Mouse (Mus musculus) layer of hippocampus, adult 18-20 months (tissue): Measurements from ENCODE around the gene Cnn2. TPM values are rescaled to one million over a fixed set of nuclear protein-coding genes. Genes with fewer than 3 reads are reported as not detected.

ENCODE experiments used
- DNase-seq, 2 experiments: peaks; one replicate each; pipeline ENCODE4 v3.0.0; 2022; ENCODE audit warnings: low spot score in 2 of 2
- total RNA-seq, 2 experiments: library from RNA; stranded (reverse); gene quantifications; 2 replicates each; pipeline ENCODE4 v1.2.3; 2021

Gene Cnn2
- total RNA-seq, 2 experiments from 2014 or later: 3.6 to 5.2 TPM

DNA sequence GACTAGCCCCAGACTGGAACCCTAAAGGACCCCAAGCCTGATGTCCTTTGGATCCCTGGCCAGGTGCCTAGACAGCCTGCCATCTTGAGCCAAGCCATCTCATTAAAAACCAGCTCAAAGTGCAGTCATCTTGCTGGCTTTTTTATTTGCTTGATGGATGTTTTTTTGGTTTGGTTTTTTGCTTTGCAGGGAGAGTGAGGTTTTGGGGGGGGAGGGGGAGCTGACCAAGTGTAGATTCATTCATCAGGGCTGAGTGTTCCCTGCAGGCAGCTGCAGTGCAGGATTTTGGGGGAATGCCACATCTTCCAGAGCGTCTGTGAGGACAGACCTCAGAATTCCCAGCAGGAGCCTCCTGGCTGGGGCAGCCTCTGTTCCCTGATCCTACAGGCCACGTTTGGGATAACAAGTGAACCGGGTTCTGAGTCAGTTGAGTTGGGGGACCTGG is 19.2 kb upstream of the Cnn2 start:
- DNase-seq: no peak

- no peak for DNase-seq
These were observed 17.8 kb upstream of the Cnn2 start, which contains the start of gene Grin3b for GRCm38 (mm10) chr10:79970415-79971182. Gene Grin3b, plus strand, starts transcription at chr10:79970715.

DNA sequence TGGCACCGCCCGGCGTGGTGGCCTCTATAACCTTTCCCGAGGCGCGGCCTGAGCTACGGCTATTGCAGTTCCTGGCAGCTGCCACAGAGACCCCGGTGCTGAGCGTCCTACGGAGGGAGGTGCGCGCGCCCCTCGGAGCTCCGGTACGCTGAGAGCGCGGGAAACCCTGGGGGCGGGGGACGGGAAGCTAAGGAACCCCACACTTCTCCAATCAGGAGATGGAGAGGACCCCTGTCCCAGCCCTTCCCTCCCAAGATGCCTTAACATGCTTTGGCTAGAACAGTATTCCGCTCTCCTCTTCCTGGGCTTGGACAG is 17.2 kb upstream of the Cnn2 start:
- DNase-seq: no peak

GRCm38 (mm10) chr10:79972831-79973230 is 15.6 kb upstream of the Cnn2 start:
- DNase-seq: no peak

DNA sequence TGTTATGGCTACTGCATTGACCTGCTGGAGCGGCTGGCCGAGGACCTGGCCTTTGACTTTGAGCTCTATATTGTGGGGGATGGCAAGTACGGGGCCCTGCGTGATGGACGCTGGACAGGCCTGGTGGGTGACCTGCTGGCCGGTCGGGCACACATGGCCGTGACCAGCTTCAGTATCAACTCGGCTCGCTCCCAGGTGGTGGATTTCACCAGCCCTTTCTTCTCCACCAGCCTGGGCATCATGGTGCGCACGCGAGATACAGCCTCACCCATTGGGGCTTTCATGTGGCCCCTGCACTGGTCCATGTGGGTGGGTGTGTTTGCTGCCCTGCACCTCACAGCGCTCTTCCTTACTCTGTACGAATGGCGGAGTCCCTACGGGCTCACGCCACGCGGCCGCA is 14.3 kb upstream of the Cnn2 start:
- no peak for DNase-seq

GRCm38 (mm10) chr10:79974668-79975067 is 13.7 kb upstream of the Cnn2 start:
- DNase-seq: no peak

- no peak for DNase-seq
These were observed 12.2 kb upstream of the Cnn2 start for GRCm38 (mm10) chr10:79976071-79976721.

GRCm38 (mm10) chr10:79976722-79977107 is 11.7 kb upstream of the Cnn2 start:
- DNase-seq: no peak

- DNase-seq: no peak
These were observed 11.1 kb upstream of the Cnn2 start for GRCm38 (mm10) chr10:79977324-79977723.

DNA sequence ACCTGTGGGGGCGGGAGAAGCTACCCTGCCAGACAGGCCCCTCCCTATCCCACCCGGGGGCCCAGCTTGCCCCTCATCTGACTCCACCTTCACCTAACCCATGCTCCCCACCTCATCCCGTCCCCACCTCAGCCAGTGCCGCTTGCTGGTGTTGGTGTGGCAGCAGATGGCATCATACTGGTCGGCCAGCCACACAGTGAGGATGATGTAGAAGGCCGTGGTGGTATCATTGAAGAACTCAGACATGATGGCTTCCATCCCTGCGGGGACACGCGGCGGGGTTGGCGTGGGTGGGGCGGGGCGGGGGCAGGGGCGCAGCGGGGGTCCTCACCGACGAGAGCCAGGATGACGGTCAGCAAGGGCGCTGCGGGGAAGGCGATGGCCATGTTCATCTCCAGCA is 10.3 kb upstream of the Cnn2 start:
- DNase-seq: no peak

DNA sequence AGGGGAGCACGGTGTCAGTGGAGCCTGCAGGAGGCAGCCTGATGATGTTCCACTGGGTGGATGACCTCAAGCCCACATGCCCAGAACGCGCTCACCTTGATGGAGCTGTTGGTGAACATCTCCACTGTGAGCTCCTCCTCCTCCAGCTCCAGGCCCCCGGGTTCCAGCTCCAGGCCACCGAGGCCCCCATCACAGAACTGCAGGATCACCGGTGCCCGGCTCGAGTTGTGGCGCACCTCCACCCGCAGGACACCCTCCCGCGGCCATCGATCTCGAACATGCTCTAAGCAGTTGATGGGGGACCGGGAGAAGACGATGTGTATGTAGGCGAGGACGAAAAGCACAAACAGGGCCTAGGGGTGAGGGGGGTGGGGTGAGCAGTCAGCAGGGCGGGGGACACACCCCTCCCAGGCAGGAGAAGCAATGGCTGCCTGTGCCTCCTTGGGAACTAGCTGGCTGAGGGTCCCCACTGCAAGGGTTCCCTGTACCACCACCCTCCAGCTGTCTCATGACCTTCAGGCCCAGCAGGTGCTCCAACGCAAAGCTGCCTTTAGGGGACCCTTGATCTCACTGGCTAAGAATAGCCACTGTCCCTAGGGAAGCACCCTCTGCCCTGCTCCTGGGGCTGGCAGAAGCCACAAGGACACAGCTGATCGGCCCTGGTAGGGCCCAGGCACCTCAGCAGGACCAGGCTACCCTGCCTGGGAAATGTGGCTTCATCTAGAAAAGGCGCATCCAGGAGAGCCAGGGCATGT is 8.8 kb upstream of the Cnn2 start:
- DNase-seq: no peak

GRCm38 (mm10) chr10:79983205-79983604 is 5.2 kb upstream of the Cnn2 start:
- no peak for DNase-seq

GRCm38 (mm10) chr10:79983670-79984069 is 4.7 kb upstream of the Cnn2 start:
- DNase-seq: peak in 1 of 2 experiments; percentile 69

DNA sequence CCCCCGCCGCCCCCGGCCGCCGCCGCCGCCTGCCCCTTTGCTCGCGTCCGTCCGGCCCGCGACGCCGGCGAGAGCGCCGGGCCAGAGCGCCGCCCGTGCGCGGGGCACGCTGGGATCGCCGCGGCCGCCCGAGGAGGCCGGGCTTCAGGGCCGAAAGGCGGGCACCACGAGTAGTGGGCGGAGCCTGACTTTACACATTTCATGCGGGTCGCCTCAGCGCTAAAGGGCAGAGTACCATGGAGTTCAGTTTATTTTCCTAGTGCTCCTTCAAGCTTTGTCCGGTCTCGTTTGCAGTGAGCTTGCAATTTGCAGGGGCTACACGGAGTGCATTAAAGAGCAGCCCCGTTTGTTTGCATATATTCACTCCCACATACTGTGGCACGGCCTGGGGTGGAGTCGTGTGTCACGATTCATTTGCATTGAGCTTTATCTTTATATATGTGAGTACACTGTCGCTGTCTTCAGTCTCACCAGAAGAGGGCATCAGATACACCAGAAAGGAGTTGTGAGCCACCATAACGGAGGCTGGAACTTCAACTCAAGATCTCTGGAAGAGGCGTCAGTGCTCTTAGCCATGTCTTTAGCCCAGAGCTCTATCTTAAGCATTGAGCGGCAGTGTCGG is 4.1 kb upstream of the Cnn2 start, which contains the start of gene Tmem259:
Gene Tmem259, minus strand, starts transcription at position 136 of the 622 bp plus-strand sequence.
- peak; percentile 78 to 88 for DNase-seq

DNA sequence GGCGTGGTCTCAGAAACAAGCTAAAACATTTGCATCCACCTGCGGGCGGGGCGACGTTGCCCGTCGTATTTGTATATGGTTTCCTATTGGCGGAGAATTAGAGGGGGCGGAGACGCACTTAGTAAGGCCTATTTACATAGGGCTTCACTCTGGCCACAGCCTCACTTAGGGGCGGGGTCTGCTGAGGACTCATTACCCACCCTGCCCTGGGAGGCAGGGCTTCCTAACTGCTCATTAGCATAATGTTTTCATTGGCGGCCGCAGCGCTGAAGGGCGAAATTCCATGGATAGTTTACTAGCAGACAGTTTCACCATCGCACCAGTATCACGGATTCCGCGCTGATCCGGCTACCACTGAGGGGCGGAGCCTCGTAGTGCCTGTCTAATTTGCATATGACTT is 3.5 kb upstream of the Cnn2 start:
- peak; percentile 95 to 99 for DNase-seq

DNA sequence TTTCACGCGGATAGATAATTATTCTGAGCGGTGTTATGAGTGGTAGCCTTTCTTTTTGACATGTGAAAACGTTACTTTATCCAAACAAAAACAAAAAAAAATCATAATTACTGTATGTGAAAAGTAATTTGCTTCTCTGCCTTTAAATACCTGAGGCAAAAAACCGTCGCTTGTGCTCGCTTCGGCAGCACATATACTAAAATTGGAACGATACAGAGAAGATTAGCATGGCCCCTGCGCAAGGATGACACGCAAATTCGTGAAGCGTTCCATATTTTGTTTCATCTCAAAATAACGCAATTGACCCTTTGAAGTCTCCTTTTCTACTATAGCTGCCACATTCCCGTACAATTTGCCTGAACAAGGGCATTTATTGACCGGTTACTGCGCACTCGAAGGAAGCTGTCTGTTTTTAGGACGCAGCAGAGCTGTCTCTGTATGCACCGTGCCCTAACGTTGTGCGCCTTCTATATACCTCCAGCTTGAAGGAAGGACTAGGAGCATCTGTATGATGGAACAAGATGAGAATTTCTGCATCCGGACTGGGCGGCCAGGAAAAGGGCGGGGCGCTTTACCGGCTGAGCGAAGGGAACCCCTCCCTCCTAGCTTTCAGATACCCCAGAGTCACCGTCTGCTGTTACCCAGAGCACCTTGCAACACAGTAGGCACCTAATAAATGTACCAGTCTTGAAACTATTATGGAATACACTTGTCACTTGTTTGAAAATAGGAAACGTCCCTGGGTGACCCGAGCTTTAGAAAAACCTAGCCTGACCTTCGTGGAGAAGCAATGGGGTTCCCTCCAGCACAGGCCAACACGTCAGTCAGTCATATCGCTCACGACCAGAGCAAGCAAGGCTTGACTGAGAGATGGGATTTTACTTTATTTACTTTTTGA is 2.8 kb upstream of the Cnn2 start:
- peak; percentile 61 to 77 for DNase-seq

GRCm38 (mm10) chr10:79986232-79986878 is 2.0 kb upstream of the Cnn2 start:
- no peak for DNase-seq

DNA sequence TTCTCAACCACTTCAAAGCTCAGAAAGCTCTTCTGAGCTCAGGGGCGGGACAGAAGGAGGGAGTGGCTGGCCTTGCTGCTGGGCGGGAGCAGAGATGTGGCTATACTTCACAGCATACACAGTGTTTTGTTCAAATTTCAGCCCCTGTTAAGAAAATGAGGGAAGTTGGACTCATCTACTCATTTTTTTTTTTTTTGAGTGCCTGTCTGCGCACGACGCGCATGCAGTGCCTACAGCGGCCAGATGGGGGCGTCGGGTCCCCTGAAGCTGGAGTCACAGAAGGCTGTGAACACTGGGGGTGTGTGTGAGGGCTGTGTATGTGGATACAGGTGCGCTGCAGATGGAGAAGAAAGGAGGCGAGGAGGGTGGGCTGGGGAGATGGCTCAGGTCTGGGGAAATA is 1.4 kb upstream of the Cnn2 start:
- DNase-seq: peak; percentile 62 to 90

DNA sequence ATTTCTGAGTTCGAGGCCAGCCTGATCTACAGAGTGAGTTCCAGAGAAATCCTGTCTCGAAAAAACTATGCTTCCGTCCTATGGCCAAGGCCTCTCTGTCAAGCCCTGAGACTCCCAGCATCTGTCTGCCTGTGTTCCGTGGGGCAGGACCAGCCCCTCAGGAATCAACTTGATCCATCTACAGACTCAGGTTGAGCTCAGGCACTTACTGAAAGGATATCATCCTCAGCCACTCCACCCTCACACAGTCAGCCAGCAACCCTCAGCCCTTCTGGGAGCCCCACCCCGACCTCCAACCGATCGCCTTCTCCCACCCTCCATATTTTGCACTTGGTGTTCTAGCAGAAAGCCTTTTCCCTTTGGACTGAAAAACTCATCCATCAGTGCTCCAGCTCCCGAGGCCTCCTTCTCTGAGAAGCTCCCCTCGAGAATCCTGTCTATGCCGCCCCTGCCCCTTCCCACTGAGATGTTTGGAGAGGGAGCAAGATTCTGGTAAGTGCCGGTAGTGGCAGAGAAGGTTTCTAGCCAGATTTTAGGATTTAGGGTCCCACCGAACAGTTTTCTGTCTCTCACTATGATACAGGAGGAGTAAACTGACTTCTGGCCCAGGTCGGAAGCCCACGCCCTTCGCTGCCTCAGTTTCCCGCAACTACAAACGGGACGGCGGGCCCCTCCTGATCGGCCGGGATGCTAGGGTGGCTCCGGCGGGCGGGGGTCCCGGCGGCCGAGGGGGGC is 446 bp upstream of the Cnn2 start:
- no peak for DNase-seq
